Mouse (Mus musculus): Measurements from ENCODE around the gene Dppa3. TPM values are rescaled to one million over a fixed set of nuclear protein-coding genes. Genes with fewer than 3 reads are reported as not detected.

Dppa3 gene
- total RNA-seq, 4 experiments from 2014 or later = not detected

DNA sequence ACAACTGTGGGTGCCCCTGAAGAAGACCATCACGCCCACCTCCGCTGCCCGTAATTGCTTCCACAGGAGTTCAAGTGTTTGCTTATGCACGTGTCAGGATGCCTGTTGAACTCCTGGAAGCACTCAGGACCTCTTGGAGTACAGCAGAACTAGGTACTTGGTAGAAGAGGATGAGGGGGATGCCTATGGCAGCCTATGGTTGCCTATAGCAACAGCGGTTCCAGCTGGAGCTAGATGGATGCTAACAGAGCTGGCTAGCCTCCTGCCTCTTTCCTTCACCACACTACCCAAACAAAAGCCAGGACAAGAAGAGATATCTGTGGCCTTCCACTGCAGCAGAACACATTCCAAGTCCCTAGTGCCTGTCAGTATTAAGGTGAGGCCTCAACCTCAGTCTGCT lies 41.5 kb downstream of the Dppa3 start:
- DNase-seq (ENCODE audit: low spot score in 2 of 2) = no peak

DNA sequence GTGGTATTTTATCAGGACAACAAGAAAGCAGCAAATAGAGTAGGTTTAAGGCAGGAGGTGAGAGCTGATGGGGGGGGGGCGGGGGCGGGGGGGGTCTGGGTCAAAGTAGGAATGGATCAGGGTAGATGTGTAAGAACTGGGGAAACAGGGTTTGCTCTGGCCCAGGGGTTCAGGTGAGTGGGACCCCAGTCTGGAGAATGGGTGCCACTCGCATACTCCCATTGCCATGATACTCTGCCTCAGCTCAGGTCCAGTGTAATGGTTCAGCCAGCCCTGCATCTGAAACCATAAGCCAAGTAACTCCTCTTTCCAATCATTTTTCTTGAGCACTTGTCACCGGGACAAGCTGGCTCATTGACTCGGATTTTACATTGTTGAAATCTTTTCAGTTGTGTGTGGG lies 42.6 kb downstream of the Dppa3 start:
- no peak for DNase-seq (ENCODE audit: low spot score in 2 of 2)

DNA sequence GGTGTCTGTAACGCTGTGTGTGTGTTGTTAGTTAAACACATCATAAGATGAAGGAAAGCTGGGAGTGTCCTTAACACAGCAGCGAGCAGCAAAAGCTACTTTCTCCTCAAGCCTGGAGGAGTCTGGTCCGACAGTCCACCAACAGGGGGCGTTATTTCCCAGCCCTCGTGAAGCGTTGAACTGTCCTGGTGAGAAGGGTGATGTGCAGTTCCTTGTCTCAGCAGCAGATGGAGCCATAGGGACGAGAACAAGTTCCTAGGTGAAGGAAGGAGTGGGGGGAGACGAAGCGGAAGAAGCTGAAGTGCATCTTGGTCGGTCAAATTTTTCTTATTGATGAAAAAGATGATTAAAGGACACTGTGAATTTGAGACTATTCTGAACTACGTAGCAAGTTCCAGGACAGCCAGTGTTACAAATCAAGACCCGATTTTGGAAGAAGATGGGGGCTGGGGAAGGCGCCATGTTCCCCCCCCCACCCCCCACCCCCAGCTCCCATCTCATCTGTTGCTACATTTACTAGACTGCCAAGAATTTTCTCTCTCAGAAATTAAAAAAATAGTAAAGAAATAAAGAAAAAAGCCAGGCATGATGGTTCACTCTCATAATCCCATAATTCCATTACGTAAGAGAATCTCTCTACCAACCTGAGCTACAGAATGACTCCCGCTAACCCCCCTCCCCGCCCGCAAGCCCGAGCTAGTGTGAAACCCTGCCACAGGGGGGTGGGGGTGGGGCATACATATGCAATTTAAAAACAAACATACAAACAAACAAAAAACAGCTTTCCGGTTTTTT lies 43.4 kb downstream of the Dppa3 start:
- peak; percentile 93 to 98 for DNase-seq (ENCODE audit: low spot score in 2 of 2)

DNA sequence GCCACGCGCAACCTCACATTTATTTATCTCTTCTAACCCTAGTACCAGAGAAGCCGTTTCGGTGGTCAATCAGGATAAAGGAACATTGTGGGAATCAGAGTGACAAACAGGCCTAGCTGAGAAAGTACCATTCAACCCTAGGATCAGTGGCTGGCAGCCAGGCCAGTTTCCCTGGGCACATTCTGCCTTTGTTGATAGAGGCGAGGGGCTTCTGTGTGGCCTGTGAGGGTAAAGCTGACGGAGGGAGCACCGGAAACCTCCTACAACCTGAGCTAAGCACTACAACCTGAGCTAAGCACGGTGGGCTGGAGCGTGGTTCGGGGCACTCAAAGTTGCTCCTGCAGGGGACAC lies 44.0 kb downstream of the Dppa3 start:
- peak in 1 of 2 experiments; percentile 8 for DNase-seq (ENCODE audit: low spot score in 2 of 2)

DNA sequence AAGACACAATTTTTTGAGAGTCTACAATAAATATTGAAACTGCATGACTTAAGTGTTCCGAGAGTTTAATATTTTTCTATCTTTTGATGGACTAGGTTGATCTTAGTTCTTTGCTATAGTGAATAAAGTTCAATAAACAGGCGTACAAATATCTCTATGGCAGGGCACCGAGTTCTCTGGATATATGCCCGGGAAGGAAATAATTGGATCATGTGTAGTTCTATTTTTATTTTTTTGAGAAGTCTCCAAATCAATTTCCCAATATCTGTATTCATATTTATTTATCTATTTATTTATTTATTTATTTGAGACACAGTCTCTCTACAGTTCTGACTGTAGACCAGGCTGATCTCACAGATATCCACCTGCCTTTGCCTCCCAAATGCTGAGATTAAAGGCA lies 44.6 kb downstream of the Dppa3 start:
- no peak for DNase-seq (ENCODE audit: low spot score in 2 of 2)

DNA sequence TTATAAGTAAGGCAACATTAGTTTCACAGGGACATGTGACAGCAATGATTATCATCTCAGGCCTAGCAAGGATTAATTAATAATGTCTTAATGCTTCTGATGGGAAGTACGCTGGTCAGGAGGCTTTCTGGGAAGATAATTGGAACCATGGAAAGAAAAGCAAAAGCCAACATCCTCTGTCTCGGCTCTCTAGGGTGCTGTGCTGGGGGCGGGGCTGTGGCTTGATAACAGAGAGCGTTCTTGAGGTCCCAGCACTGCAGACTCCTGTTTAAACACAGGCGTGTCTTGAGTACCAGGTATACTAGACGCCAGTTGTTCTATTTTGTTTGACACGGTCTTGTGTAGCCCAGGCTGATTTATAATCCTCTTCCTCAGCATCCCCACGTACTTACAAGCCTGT lies 46.5 kb downstream of the Dppa3 start:
- DNase-seq (ENCODE audit: low spot score in 2 of 2) = no peak

Other genes with a start within 250 kb of the Dppa3 start
- gene Rimklb, start 127.6 kb upstream of the Dppa3 start, total RNA-seq (2022) = 10 to 100 TPM; 59.9 to 73.3 (median 65.8) TPM
- 1 to 10 TPM in 1 of 4 experiments, not detected in 3; 1.3 TPM for gene Mfap5, start 120.6 kb upstream of the Dppa3 start, total RNA-seq (2022)
- gene Aicda, start 72.6 kb upstream of the Dppa3 start, total RNA-seq (2022) = not detected
- 1 to 10 TPM; 1.5 to 3.5 (median 2.6) TPM for gene Apobec1, start 24.0 kb upstream of the Dppa3 start, total RNA-seq (2022)
- gene Gdf3, start 16.3 kb upstream of the Dppa3 start, total RNA-seq (2022) = not detected
- not detected for gene Nanog, start 81.1 kb downstream of the Dppa3 start, total RNA-seq (2022)
- 100 to 1,000 TPM in 3 of 4 experiments, 10 to 100 TPM in 1; 95.5 to 112 (median 107) TPM for gene Slc2a3, start 175.2 kb downstream of the Dppa3 start, total RNA-seq (2022)
- 10 to 100 TPM; 27.5 to 28.4 (median 28.0) TPM for gene Foxj2, start 193.5 kb downstream of the Dppa3 start, total RNA-seq (2022)
- gene C3ar1, start 229.8 kb downstream of the Dppa3 start, total RNA-seq (2022) = 1 to 10 TPM in 3 of 4 experiments, under 1 TPM in 1; 0.78 to 6.1 (median 2.8) TPM
- 100 to 1,000 TPM; 179 to 215 (median 196) TPM for gene Necap1, start 248.1 kb downstream of the Dppa3 start, total RNA-seq (2022)